Mouse (Mus musculus) heart, postnatal 0 days (tissue): Measurements from ENCODE around the gene Tbck. TPM values are rescaled to one million over a fixed set of nuclear protein-coding genes. Genes with fewer than 3 reads are reported as not detected.

ENCODE experiments used
- ATAC-seq: fragments of 200-750 bp; cut with Nextera tagmentation; 2 replicates; pipeline ENCODE4 v1.8.0; 2017; ENCODE audit warnings: low read depth, moderate number of reproducible peaks, moderate library complexity; ENCODE audit not compliant: insufficient read depth
- DNase-seq: peaks from one replicate; pipeline ENCODE4 v3.0.0-alpha.2; 2016; ENCODE audit warnings: low spot score
- H3K27ac ChIP-seq: fragments of 300-500 bp; sonication (generic); 2 replicates; pipeline ENCODE4 v1.5.1; 2014; ENCODE audit warnings: low read depth, mild to moderate bottlenecking
- H3K27me3 ChIP-seq: fragments of 300-500 bp; sonication (generic); 2 replicates; pipeline ENCODE4 v1.6.1; 2014; ENCODE audit warnings: low read length, mixed read lengths; ENCODE audit not compliant: control insufficient read depth, insufficient read depth
- H3K36me3 ChIP-seq: fragments of 300-500 bp; sonication (generic); replicated peaks from 2 replicates; pipeline ENCODE4 v1.6.1; 2014; ENCODE audit warnings: low read length, mixed read lengths; ENCODE audit not compliant: control insufficient read depth, insufficient read depth
- H3K4me1 ChIP-seq: fragments of 300-500 bp; sonication (generic); 2 replicates; pipeline ENCODE4 v1.6.1; 2014; ENCODE audit warnings: antibody characterized with exemption; ENCODE audit not compliant: control insufficient read depth, insufficient read depth
- H3K4me2 ChIP-seq: fragments of 300-500 bp; sonication (generic); 2 replicates; pipeline ENCODE4 v1.6.1; 2014; ENCODE audit warnings: low read depth, mild to moderate bottlenecking, low read length, moderate library complexity
- H3K4me3 ChIP-seq: fragments of 300-500 bp; sonication (generic); 2 replicates; pipeline ENCODE4 v1.5.1; 2014; ENCODE audit warnings: low read depth, low read length
- H3K9ac ChIP-seq: fragments of 300-500 bp; sonication (generic); replicated peaks from 2 replicates; pipeline ENCODE4 v1.6.1; 2014; ENCODE audit warnings: low read depth, low read length, mixed read lengths
- H3K9me3 ChIP-seq: fragments of 300-500 bp; sonication (generic); replicated peaks from 2 replicates; pipeline ENCODE4 v1.6.1; 2016; ENCODE audit warnings: low read length; ENCODE audit not compliant: control insufficient read depth
- CTCF ChIP-seq: IDR thresholded peaks from 2 replicates; pipeline ENCODE4 v1.5.1; 2016; ENCODE audit warnings: antibody characterized with exemption, control low read depth, low read depth
- EP300 ChIP-seq: IDR thresholded peaks from 2 replicates; pipeline ENCODE4 v1.6.1; 2016; ENCODE audit warnings: antibody characterized with exemption, low read depth
- WGBS: fragments of 180-500 bp; shearing (Covaris S2); extraction: QIAGEN DNeasy Blood & Tissue Kit; methylation state at CpG from one replicate; pipeline ENCODE4 v1.1.7; 2014; 5-methylcytosine and 5-hydroxymethylcytosine counted together
- polyA plus RNA-seq: library from polyadenylated mRNA; unstranded; fragments of >200 nt; fragmentation: Nextera tagmentation; extraction: Ambion mirVana; gene quantifications from 2 replicates; pipeline ENCODE4 v1.2.1, GENCODE M21; 2015
- total RNA-seq: library from RNA; depleted of rRNA; stranded (reverse); fragments of >200 nt; gene quantifications from 2 replicates; pipeline ENCODE4 v1.2.3, GENCODE M21; 2014; ENCODE audit warnings: low replicate concordance

The Tbck gene
- total and polyA plus RNA-seq, 2 experiments from 2014 or later, result 9.9 to 11.9 TPM

DNA sequence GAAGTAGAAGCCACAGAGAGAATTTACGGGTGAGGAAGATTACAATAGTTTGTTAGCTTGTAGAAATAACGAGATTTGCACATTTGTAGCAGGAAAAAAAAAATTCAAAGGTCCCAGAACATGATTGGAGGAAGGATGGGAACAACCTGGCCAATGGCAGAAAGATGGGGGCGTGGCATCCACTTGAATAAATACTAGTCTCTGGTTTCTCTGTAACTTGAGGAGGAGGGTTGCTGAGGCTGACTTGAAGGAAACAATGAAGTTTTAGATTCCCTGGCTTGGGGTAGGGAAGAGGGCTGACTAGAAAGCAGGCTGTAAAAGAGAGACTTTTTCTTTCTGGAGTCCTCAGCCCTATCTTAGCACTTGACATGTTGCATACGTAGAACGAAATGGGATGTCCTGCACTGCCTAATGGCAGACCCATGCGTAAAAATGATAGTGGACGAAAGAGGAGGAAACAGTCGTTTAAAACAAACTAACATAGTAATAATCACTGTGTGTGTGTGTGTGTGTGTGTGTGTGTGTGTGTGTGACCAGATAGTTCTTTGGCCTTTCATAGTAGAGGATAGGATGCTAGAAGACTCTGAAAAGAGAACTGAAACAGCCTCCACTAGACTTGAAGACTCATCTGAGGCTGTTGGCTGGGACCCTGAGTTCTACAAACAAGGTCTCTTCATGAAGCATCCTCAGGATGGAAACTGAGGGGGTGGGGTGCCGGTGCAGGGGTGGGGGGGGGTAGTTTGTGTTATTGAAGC lies 171.7 kb downstream of the Tbck start:
- H3K9ac ChIP-seq, result no peak overlapping the region
- no peaks in the 10 kb centered on the region for H3K9me3 ChIP-seq
- H3K4me3 ChIP-seq, result no peak overlapping the region
- TF ChIP-seq EP300 (no peak), CTCF (no peak)
- no peak overlapping the region for H3K4me2 ChIP-seq
- H3K4me1 ChIP-seq, result no peaks in the 10 kb centered on the region; the same call in 1 of the 2 replicates
- ATAC-seq (no peak), DNase-seq (peak; percentile 18)
- no peaks in the 10 kb centered on the region for H3K36me3 ChIP-seq
- H3K27ac ChIP-seq, result no peak overlapping the region
- H3K27me3 ChIP-seq, result no peaks in the 10 kb centered on the region
- WGBS, result 57% methylated on average over 9 of the region's 9 CpGs

DNA sequence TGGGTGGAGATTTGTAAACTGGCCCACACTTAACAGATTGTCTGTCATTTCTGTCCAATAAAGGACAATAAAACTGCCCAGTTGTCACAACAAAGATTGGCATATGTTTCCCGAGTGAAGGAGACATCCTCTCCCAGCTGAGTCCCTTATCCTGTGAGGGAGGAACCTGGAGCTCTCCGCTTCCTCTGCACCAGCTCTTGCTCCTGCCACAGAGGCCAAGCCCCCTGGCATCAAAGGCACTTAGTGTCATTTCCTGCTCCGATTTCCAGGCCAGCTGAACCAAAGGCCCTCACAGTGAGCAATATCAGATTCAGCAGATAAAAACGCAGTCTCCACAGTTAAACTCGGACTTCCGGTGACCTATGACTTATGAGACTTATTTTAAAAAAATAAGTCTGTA lies 172.7 kb downstream of the Tbck start:
- Histone ChIP-seq H3K27me3 (no peaks in the 10 kb centered on the region), H3K4me3 (no peak overlapping the region), H3K27ac (no peak overlapping the region), H3K4me2 (no peak overlapping the region), H3K9me3 (no peaks in the 10 kb centered on the region), H3K9ac (no peak overlapping the region), H3K36me3 (no peaks in the 10 kb centered on the region), H3K4me1 (no peaks in the 10 kb centered on the region; the same call in 1 of the 2 replicates)
- ATAC-seq, result no peak
- DNase-seq, result no peak
- WGBS, result 44% methylated on average over 6 of the region's 6 CpGs
- no peak for TF ChIP-seq EP300
- no peak for TF ChIP-seq CTCF

DNA sequence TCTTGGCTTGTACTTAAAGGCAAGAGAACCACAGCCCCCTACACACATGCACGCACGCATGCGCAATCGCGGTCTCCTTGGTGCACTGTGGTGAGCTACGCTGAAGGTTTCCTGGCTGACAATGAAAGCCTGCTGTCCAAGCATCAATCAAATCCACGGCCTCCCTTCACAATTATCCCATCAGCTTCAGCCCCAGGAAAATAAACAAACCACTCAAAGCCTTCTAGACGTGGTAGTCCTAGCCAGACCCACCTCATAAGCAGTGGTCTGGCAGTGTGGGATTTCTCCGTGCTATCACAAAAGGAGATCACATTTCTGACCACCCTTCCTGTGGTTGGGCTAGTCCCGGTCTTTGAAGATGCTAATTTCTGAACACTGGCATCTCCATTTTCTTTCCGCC lies 174.9 kb downstream of the Tbck start:
- Histone ChIP-seq H3K36me3 (no peaks in the 10 kb centered on the region), H3K4me3 (no peak overlapping the region)
- ATAC-seq, result no peak

DNA sequence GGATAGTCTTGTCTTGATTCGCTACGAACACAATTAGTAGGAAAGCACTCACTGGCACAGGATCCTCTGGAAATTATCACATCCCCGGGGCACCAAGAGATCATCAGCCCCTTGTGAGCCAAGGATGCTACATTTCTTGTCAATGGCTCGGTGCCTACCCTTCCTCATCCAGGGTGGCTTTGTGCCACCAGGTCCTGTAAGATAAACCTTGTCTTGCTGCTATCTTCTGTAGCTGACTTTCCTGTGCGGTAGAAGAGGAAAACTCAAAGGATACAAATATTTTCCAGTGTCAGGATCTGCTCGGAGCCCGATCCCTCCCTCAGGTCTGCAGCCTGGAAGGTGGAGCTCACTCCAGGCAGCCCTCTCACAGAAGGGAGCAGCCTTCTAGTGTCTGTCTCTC lies 175.6 kb downstream of the Tbck start:
- no peak overlapping the region for H3K27ac ChIP-seq
- no peaks in the 10 kb centered on the region for H3K36me3 ChIP-seq
- no peak overlapping the region for H3K4me3 ChIP-seq
- no peak overlapping the region for H3K4me2 ChIP-seq
- no peaks in the 10 kb centered on the region for H3K9me3 ChIP-seq
- no peak overlapping the region for H3K9ac ChIP-seq
- DNase-seq (no peak), ATAC-seq (no peak)
- H3K4me1 ChIP-seq, result no peaks in the 10 kb centered on the region; the same call in 1 of the 2 replicates
- 57% methylated on average over 7 of the region's 7 CpGs for WGBS
- TF ChIP-seq EP300 (no peak), CTCF (no peak)
- H3K27me3 ChIP-seq, result no peaks in the 10 kb centered on the region

More for the DNA sequence above, 174.9 kb downstream of the Tbck start:
- 71% methylated on average over 11 of the region's 11 CpGs for WGBS
- DNase-seq, result no peak
- H3K4me1 ChIP-seq, result no peaks in the 10 kb centered on the region; the same call in 1 of the 2 replicates
- H3K27me3 ChIP-seq, result no peaks in the 10 kb centered on the region
- no peak overlapping the region for H3K9ac ChIP-seq
- no peak overlapping the region for H3K4me2 ChIP-seq
- no peaks in the 10 kb centered on the region for H3K9me3 ChIP-seq
- no peak overlapping the region for H3K27ac ChIP-seq
- no peak for TF ChIP-seq CTCF
- TF ChIP-seq EP300, result no peak

DNA sequence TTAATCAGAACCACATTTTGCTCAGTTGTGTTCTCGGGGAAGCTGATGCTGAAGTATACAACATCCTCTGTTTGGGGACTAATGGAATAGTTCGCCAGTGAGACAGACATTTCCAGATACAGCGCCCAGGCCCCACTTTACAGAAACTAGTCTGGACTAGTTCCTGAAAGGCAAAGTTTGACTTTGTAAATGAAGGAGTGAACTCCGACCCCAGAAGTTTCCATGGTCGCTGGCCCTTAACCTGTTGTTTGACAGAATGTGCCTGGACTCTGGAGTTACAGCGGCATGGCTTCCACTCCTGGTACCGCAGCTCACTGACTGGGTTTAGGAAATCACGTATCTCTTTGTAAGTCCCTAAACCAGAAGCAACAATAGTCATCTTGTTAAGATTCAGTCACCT lies 176.9 kb downstream of the Tbck start:
- H3K27ac ChIP-seq, result no peak overlapping the region
- no peak overlapping the region for H3K4me3 ChIP-seq
- H3K27me3 ChIP-seq, result no peaks in the 10 kb centered on the region
- 80% methylated on average over 8 of the region's 8 CpGs for WGBS
- no peak overlapping the region for H3K9ac ChIP-seq
- DNase-seq, result no peak
- no peak overlapping the region for H3K4me2 ChIP-seq
- no peak for ATAC-seq
- no peaks in the 10 kb centered on the region for H3K36me3 ChIP-seq
- H3K9me3 ChIP-seq, result no peaks in the 10 kb centered on the region
- TF ChIP-seq EP300, result no peak
- no peak for TF ChIP-seq CTCF
- no peaks in the 10 kb centered on the region; the same call in 1 of the 2 replicates for H3K4me1 ChIP-seq

DNA sequence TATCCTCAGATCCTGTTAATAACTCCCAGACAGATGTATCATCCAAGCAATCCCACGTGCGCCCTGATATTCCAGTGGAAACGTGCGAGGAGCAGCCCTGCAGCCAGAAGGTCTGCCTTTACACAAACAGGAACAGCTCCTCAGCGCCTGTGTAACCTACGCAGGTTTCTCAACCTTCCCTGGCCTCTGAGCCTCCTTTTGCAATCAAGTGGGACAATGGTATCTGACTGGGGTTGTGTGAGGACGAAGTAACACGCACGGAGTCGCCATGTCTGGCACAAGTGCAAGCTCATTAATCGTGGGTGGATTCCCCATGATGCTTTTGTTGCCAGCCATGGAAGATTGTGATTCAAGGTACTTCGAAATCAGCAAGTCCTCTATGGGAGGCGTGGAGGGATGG lies 179.9 kb downstream of the Tbck start:
- H3K4me2 ChIP-seq, result no peak overlapping the region
- DNase-seq (no peak), ATAC-seq (no peak)
- no peak for TF ChIP-seq CTCF
- TF ChIP-seq EP300, result no peak
- H3K27me3 ChIP-seq, result no peaks in the 10 kb centered on the region
- 70% methylated on average over 13 of the region's 13 CpGs for WGBS
- H3K9ac ChIP-seq, result no peak overlapping the region
- no peaks in the 10 kb centered on the region for H3K36me3 ChIP-seq
- no peaks in the 10 kb centered on the region for H3K9me3 ChIP-seq
- no peak overlapping the region for H3K4me3 ChIP-seq
- peaks cover 2% of the 10 kb centered on the region for H3K4me1 ChIP-seq
- no peak overlapping the region for H3K27ac ChIP-seq
